Mouse (Mus musculus): Measurements from ENCODE around the gene Mob1b. TPM values are rescaled to one million over a fixed set of nuclear protein-coding genes. Genes with fewer than 3 reads are reported as not detected.

Gene Mob1b
- polyA plus RNA-seq, 1 experiment: 22.6 TPM

- H3K27ac ChIP-seq (ENCODE audit: insufficient read depth, low read length): no peak overlapping the region; the same call in 1 of the 2 replicates
Observed at GRCm38 (mm10) chr5:88711618-88712224, 8.9 kb upstream of the Mob1b start.

GRCm38 (mm10) chr5:88712328-88712727 is 8.3 kb upstream of the Mob1b start:
- H3K9ac ChIP-seq (ENCODE audit: low read depth, poor library complexity, severe bottlenecking): no peak overlapping the region
- H3K9me3 ChIP-seq (replicated peaks; ENCODE audit: control insufficient read depth, insufficient read depth, low read length, poor library complexity, severe bottlenecking): no peaks in the 10 kb centered on the region; the same call in 1 of the 2 replicates
- no peak overlapping the region for H3K4me3 ChIP-seq (ENCODE audit: low read depth, low read length)
- H3K27ac ChIP-seq (ENCODE audit: insufficient read depth, low read length): no peak overlapping the region
- no peak for TF ChIP-seq CTCF (IDR thresholded peaks at IDR 0.05; ENCODE audit: low read depth, low read length)
- no peaks in the 10 kb centered on the region for H3K4me1 ChIP-seq (ENCODE audit: control insufficient read depth, insufficient read depth, low read length)
- no peaks in the 10 kb centered on the region for H3K27me3 ChIP-seq (ENCODE audit: control insufficient read depth, insufficient read depth, low read length, poor library complexity, severe bottlenecking)
- no peaks in the 10 kb centered on the region; the same call in 1 of the 2 replicates for H3K36me3 ChIP-seq (ENCODE audit: control insufficient read depth, insufficient read depth, low read length, poor library complexity, severe bottlenecking)

More at GRCm38 (mm10) chr5:88711618-88712224, 8.9 kb upstream of the Mob1b start:
- no peak overlapping the region for H3K9ac ChIP-seq (ENCODE audit: low read depth, poor library complexity, severe bottlenecking)
- no peaks in the 10 kb centered on the region; the same call in 1 of the 2 replicates for H3K9me3 ChIP-seq (replicated peaks; ENCODE audit: control insufficient read depth, insufficient read depth, low read length, poor library complexity, severe bottlenecking)
- H3K36me3 ChIP-seq (ENCODE audit: control insufficient read depth, insufficient read depth, low read length, poor library complexity, severe bottlenecking): no peaks in the 10 kb centered on the region; the same call in 1 of the 2 replicates
- no peaks in the 10 kb centered on the region for H3K4me1 ChIP-seq (ENCODE audit: control insufficient read depth, insufficient read depth, low read length)
- H3K4me3 ChIP-seq (ENCODE audit: low read depth, low read length): no peak overlapping the region
- no peaks in the 10 kb centered on the region for H3K27me3 ChIP-seq (ENCODE audit: control insufficient read depth, insufficient read depth, low read length, poor library complexity, severe bottlenecking)
- TF ChIP-seq CTCF (IDR thresholded peaks at IDR 0.05; ENCODE audit: low read depth, low read length) (no peak), POLR2A (IDR thresholded peaks at IDR 0.05; ENCODE audit: insufficient read depth, low read length) (no peak)

DNA sequence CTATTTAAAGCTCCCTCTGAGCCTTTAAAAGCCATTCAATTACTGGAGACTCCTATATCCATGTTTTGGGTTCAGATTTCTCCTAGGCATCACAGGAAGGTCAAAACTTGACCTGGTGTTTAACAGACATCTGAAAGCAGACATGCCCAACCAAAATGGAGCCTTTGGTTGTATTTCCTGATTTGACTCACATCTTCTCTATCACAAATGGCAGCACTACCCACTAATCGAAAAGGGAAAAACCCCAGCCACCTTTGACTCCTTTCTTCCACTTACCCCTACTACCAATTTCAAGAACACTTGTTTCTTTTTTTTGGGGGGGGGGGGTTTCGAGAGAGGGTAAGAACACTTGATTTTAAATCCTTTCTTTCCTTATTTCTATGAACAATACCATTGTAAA is 3.7 kb upstream of the Mob1b start:
- Histone ChIP-seq H3K4me3 (ENCODE audit: low read depth, low read length) (no peak overlapping the region), H3K9ac (ENCODE audit: low read depth, poor library complexity, severe bottlenecking) (no peak overlapping the region), H3K36me3 (ENCODE audit: control insufficient read depth, insufficient read depth, low read length, poor library complexity, severe bottlenecking) (no peaks in the 10 kb centered on the region; the same call in 1 of the 2 replicates), H3K9me3 (replicated peaks; ENCODE audit: control insufficient read depth, insufficient read depth, low read length, poor library complexity, severe bottlenecking) (no peaks in the 10 kb centered on the region), H3K27ac (ENCODE audit: insufficient read depth, low read length) (no peak overlapping the region), H3K4me1 (ENCODE audit: control insufficient read depth, insufficient read depth, low read length) (no peaks in the 10 kb centered on the region), H3K27me3 (ENCODE audit: control insufficient read depth, insufficient read depth, low read length, poor library complexity, severe bottlenecking) (no peaks in the 10 kb centered on the region)
- TF ChIP-seq CTCF (IDR thresholded peaks at IDR 0.05; ENCODE audit: low read depth, low read length) (no peak), POLR2A (IDR thresholded peaks at IDR 0.05; ENCODE audit: insufficient read depth, low read length) (no peak), EP300 (IDR thresholded peaks at IDR 0.05; ENCODE audit: insufficient read depth, low read depth, low read length) (no peak)

- H3K27me3 ChIP-seq (ENCODE audit: control insufficient read depth, insufficient read depth, low read length, poor library complexity, severe bottlenecking): no peaks in the 10 kb centered on the region
- peak overlapping the region; percentile 90 for H3K9ac ChIP-seq (ENCODE audit: low read depth, poor library complexity, severe bottlenecking)
- H3K36me3 ChIP-seq (ENCODE audit: control insufficient read depth, insufficient read depth, low read length, poor library complexity, severe bottlenecking): no peaks in the 10 kb centered on the region
- no peak overlapping the region for H3K27ac ChIP-seq (ENCODE audit: insufficient read depth, low read length)
- peak overlapping the region; percentile 62 for H3K4me3 ChIP-seq (ENCODE audit: low read depth, low read length)
- no peaks in the 10 kb centered on the region for H3K4me1 ChIP-seq (ENCODE audit: control insufficient read depth, insufficient read depth, low read length)
- H3K9me3 ChIP-seq (replicated peaks; ENCODE audit: control insufficient read depth, insufficient read depth, low read length, poor library complexity, severe bottlenecking): no peaks in the 10 kb centered on the region
- TF ChIP-seq POLR2A (IDR thresholded peaks at IDR 0.05; ENCODE audit: insufficient read depth, low read length) (no peak), CTCF (IDR thresholded peaks at IDR 0.05; ENCODE audit: low read depth, low read length) (no peak), EP300 (IDR thresholded peaks at IDR 0.05; ENCODE audit: insufficient read depth, low read depth, low read length) (no peak)
Observed at GRCm38 (mm10) chr5:88721003-88721475, 384 bp downstream of the Mob1b start.

DNA sequence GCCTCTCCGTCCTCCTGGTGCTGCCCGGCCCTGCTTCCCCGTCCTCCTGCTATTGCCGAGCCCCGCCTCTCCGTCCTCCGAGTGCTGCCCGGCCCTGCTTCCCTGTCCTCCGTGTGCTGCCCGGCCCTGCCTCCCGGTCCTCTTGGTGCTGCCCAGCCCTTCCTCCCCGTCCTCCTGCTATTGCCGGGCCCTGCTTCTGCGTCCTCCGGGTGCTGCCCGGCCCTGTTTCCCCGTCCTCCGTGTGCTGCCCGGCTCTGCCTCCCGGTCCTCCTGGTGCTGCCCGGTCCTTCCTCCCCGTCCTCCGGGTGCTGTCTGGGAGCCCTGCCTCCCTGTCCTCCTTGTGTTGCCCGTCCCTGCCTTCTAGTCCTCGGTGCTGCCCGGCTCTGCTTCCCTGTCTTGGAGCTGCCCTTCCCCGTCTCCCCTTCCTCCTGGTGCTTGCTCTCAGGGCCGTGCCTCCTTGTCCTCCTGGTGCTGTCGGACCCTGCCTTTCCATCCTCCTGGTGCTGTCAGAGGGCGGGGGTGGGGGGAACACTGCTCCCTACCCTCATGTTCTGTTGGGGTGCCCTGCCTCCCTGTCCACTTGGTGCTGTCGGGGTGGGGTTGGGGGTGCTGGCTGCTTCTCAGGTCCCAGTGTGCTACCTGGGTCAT is 1.0 kb downstream of the Mob1b start:
- Histone ChIP-seq H3K9me3 (replicated peaks; ENCODE audit: control insufficient read depth, insufficient read depth, low read length, poor library complexity, severe bottlenecking) (no peaks in the 10 kb centered on the region), H3K9ac (ENCODE audit: low read depth, poor library complexity, severe bottlenecking) (peak overlapping the region; percentile 90), H3K4me1 (ENCODE audit: control insufficient read depth, insufficient read depth, low read length) (no peaks in the 10 kb centered on the region), H3K27me3 (ENCODE audit: control insufficient read depth, insufficient read depth, low read length, poor library complexity, severe bottlenecking) (no peaks in the 10 kb centered on the region), H3K36me3 (ENCODE audit: control insufficient read depth, insufficient read depth, low read length, poor library complexity, severe bottlenecking) (no peaks in the 10 kb centered on the region), H3K27ac (ENCODE audit: insufficient read depth, low read length) (no peak overlapping the region), H3K4me3 (ENCODE audit: low read depth, low read length) (peak overlapping the region; percentile 62)
- TF ChIP-seq CTCF (IDR thresholded peaks at IDR 0.05; ENCODE audit: low read depth, low read length) (no peak), EP300 (IDR thresholded peaks at IDR 0.05; ENCODE audit: insufficient read depth, low read depth, low read length) (no peak), POLR2A (IDR thresholded peaks at IDR 0.05; ENCODE audit: insufficient read depth, low read length) (no peak)

DNA sequence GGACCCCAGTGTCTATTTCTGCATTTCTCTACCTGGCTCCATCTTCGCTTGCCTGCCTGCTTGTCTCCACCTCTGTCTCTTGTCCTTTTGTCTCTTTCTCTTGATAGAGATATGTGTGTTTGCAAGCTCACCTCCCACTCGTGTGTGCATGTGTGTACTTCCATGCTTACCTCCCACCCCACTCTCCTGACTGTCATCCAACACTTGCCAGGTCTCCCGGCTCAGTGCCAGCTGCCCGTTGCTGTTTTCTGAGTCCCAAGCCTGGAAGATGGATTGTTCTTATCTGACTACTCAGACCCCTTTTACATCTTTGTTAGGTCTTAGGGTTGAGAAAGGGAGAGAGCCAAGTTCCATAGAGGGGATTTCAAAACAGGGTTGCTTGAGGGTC is 1.6 kb downstream of the Mob1b start:
- no peaks in the 10 kb centered on the region for H3K9me3 ChIP-seq (replicated peaks; ENCODE audit: control insufficient read depth, insufficient read depth, low read length, poor library complexity, severe bottlenecking)
- H3K4me1 ChIP-seq (ENCODE audit: control insufficient read depth, insufficient read depth, low read length): no peaks in the 10 kb centered on the region
- no peaks in the 10 kb centered on the region for H3K27me3 ChIP-seq (ENCODE audit: control insufficient read depth, insufficient read depth, low read length, poor library complexity, severe bottlenecking)
- H3K9ac ChIP-seq (ENCODE audit: low read depth, poor library complexity, severe bottlenecking): peak overlapping the region; percentile 90; the same call in 1 of the 2 replicates
- H3K36me3 ChIP-seq (ENCODE audit: control insufficient read depth, insufficient read depth, low read length, poor library complexity, severe bottlenecking): no peaks in the 10 kb centered on the region
- no peak overlapping the region for H3K27ac ChIP-seq (ENCODE audit: insufficient read depth, low read length)
- TF ChIP-seq POLR2A (IDR thresholded peaks at IDR 0.05; ENCODE audit: insufficient read depth, low read length): no peak
- no peak for TF ChIP-seq CTCF (IDR thresholded peaks at IDR 0.05; ENCODE audit: low read depth, low read length)
- TF ChIP-seq EP300 (IDR thresholded peaks at IDR 0.05; ENCODE audit: insufficient read depth, low read depth, low read length): no peak
- H3K4me3 ChIP-seq (ENCODE audit: low read depth, low read length): peak overlapping the region; percentile 62
